Mouse (Mus musculus): ENCODE data around the gene Dtnbp1. TPM values are rescaled to one million over a fixed set of nuclear protein-coding genes. Genes with fewer than 3 reads are reported as not detected.
A peak's percentile ranks its signal among the peaks of the same experiment; 100 is the strongest.

Gene Dtnbp1
- 24.2 and 26.4 TPM in 2 replicates for polyA plus RNA-seq (2012)

GRCm38 (mm10) chr13:45001911-45002615 lies at the start of gene Dtnbp1:
TSS of gene Dtnbp1 (minus strand) at chr13:45002147.
- no peak for TF ChIP-seq GATA1 (IDR thresholded peaks at IDR 0.05; ENCODE audit: low read length)

- no peak for TF ChIP-seq GATA1 (IDR thresholded peaks at IDR 0.05; ENCODE audit: low read length)
These were observed 47.5 kb upstream of the Dtnbp1 start for GRCm38 (mm10) chr13:45049261-45050020.

- no peak for TF ChIP-seq GATA1 (IDR thresholded peaks at IDR 0.05; ENCODE audit: low read length)
These were observed 41.5 kb upstream of the Dtnbp1 start for GRCm38 (mm10) chr13:45043466-45043865.

- no peak for TF ChIP-seq GATA1 (IDR thresholded peaks at IDR 0.05; ENCODE audit: low read length)
These were observed 38.8 kb upstream of the Dtnbp1 start for GRCm38 (mm10) chr13:45040741-45041140.

GRCm38 (mm10) chr13:45040195-45040594 lies 38.2 kb upstream of the Dtnbp1 start:
- TF ChIP-seq GATA1 (IDR thresholded peaks at IDR 0.05; ENCODE audit: low read length), result no peak

GRCm38 (mm10) chr13:45036417-45036816 lies 34.5 kb upstream of the Dtnbp1 start:
- no peak for TF ChIP-seq GATA1 (IDR thresholded peaks at IDR 0.05; ENCODE audit: low read length)

- no peak for TF ChIP-seq GATA1 (IDR thresholded peaks at IDR 0.05; ENCODE audit: low read length)
These were observed 32.8 kb upstream of the Dtnbp1 start for GRCm38 (mm10) chr13:45034759-45035158.

- TF ChIP-seq GATA1 (IDR thresholded peaks at IDR 0.05; ENCODE audit: low read length), result no peak
These were observed 31.4 kb upstream of the Dtnbp1 start for GRCm38 (mm10) chr13:45033360-45033759.

GRCm38 (mm10) chr13:45032484-45032883 lies 30.5 kb upstream of the Dtnbp1 start:
- peak; percentile 18 for TF ChIP-seq GATA1 (IDR thresholded peaks at IDR 0.05; ENCODE audit: low read length)

- TF ChIP-seq GATA1 (IDR thresholded peaks at IDR 0.05; ENCODE audit: low read length), result no peak
These were observed 29.8 kb upstream of the Dtnbp1 start for GRCm38 (mm10) chr13:45031748-45032147.

GRCm38 (mm10) chr13:45031314-45031713 lies 29.4 kb upstream of the Dtnbp1 start:
- no peak for TF ChIP-seq GATA1 (IDR thresholded peaks at IDR 0.05; ENCODE audit: low read length)

- TF ChIP-seq GATA1 (IDR thresholded peaks at IDR 0.05; ENCODE audit: low read length), result no peak
These were observed 28.9 kb upstream of the Dtnbp1 start for GRCm38 (mm10) chr13:45030830-45031229.

GRCm38 (mm10) chr13:45029791-45030190 lies 27.8 kb upstream of the Dtnbp1 start:
- TF ChIP-seq GATA1 (IDR thresholded peaks at IDR 0.05; ENCODE audit: low read length), result no peak

GRCm38 (mm10) chr13:45026291-45026690 lies 24.3 kb upstream of the Dtnbp1 start:
- no peak for TF ChIP-seq GATA1 (IDR thresholded peaks at IDR 0.05; ENCODE audit: low read length)

- TF ChIP-seq GATA1 (IDR thresholded peaks at IDR 0.05; ENCODE audit: low read length), result no peak
These were observed 22.9 kb upstream of the Dtnbp1 start for GRCm38 (mm10) chr13:45024821-45025220.

- TF ChIP-seq GATA1 (IDR thresholded peaks at IDR 0.05; ENCODE audit: low read length), result no peak
These were observed 21.6 kb upstream of the Dtnbp1 start for GRCm38 (mm10) chr13:45023356-45024150.
